Mouse (Mus musculus): ENCODE measurements at regions not wholly inside any gene's neighbourhood (a gene's known extent, or its start where the extent isn't known, plus 50 kb on each side); places are given as distances from the start of the nearest gene placed in this dataset.

DNA sequence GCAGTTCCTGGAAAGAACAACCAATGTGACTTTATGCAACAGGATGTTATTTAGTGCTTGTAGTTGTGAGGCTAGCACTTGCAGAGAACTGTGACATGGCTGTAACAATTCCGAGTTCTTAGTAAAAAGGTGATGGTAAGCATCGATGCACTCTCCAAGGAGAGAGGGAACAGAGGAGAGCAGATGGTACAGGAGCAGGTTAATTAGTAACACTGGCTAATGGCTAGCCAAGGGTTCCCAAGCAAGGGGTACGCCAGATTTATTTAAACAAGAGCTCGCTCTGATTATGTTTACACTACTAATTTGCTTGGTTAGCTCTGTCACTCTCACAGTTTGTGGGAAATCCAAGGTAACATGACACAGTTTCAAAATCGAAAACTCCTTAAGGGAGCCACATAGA lies 278.0 kb upstream of the Nectin3 start:
- Histone ChIP-seq H3K27me3 (ENCODE audit: control insufficient read depth, insufficient read depth, low read length) (no peaks in the 10 kb centered on the region), H3K27ac (replicated peaks; ENCODE audit: low read depth, low read length) (no peak overlapping the region), H3K36me3 (replicated peaks; ENCODE audit: control insufficient read depth, insufficient read depth, low read depth, low read length) (no peaks in the 10 kb centered on the region), H3K4me3 (ENCODE audit: low read depth, low read length) (no peak overlapping the region), H3K4me1 (ENCODE audit: control insufficient read depth, insufficient read depth, low read length) (no peaks in the 10 kb centered on the region), H3K4me2 (ENCODE audit: low read depth, low read length) (no peak overlapping the region), H3K9me3 (replicated peaks; ENCODE audit: control insufficient read depth, low read length) (no peaks in the 10 kb centered on the region), H3K9ac (replicated peaks; ENCODE audit: low read length) (no peak overlapping the region)
- DNase-seq (ENCODE audit: low spot score) (no peak), ATAC-seq (replicated peaks; ENCODE audit: insufficient number of reproducible peaks, low FRiP score, low TSS enrichment, low read depth) (no peak)
- 47% methylated on average over 5 of the region's 5 CpGs for WGBS

DNA sequence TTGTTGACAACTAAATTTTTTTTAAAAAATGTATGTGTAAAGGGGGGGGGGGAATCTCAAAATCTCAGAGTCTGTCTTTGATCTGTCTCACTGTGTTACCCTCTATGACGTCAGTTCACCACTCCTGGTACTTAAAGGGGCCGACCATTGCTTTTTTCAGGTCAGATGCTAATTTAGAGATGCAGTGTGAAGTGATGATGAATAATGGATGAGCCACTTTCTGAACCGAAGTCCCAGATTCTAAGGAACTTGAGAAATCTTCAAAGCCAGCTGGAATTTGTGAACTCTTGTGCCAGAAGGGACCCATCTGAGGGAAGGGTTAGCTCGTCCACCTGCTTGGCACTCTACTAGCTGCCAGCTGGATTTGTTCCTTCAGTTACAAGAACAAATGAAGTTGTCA lies 271.1 kb upstream of the Nectin3 start:
- DNase-seq (ENCODE audit: low spot score) = no peak
- Histone ChIP-seq H3K4me1 (ENCODE audit: control insufficient read depth, insufficient read depth, low read length) (no peaks in the 10 kb centered on the region), H3K4me2 (ENCODE audit: low read depth, low read length) (no peak overlapping the region), H3K9me3 (replicated peaks; ENCODE audit: control insufficient read depth, low read length) (no peaks in the 10 kb centered on the region), H3K9ac (replicated peaks; ENCODE audit: low read length) (no peak overlapping the region), H3K4me3 (ENCODE audit: low read depth, low read length) (no peak overlapping the region), H3K27me3 (ENCODE audit: control insufficient read depth, insufficient read depth, low read length) (no peaks in the 10 kb centered on the region), H3K36me3 (replicated peaks; ENCODE audit: control insufficient read depth, insufficient read depth, low read depth, low read length) (no peaks in the 10 kb centered on the region), H3K27ac (replicated peaks; ENCODE audit: low read depth, low read length) (no peak overlapping the region)
- no peak for ATAC-seq (replicated peaks; ENCODE audit: insufficient number of reproducible peaks, low FRiP score, low TSS enrichment, low read depth)
- WGBS = 64% methylated on average over 4 of the region's 4 CpGs

DNA sequence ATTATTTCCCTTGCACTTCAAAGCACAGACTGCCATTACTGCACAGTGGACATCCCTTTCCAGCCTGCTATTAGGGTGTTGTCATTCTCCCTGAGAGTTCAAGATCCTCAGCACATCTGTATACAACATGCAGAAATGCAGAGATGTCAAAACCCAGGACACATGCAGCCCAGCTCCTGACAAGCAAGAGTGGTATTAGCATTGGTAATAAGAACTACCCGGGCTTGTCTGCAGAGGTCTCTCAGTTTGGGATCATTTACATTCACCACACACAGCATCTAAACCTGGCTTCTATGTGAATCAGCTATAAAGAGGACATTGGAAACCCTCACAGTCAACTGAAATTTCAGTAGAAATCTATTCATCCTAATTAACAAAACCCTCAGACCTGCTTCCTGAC lies 270.1 kb upstream of the Nectin3 start:
- DNase-seq (ENCODE audit: low spot score) (no peak), ATAC-seq (replicated peaks; ENCODE audit: insufficient number of reproducible peaks, low FRiP score, low TSS enrichment, low read depth) (no peak)
- Histone ChIP-seq H3K36me3 (replicated peaks; ENCODE audit: control insufficient read depth, insufficient read depth, low read depth, low read length) (no peaks in the 10 kb centered on the region), H3K9me3 (replicated peaks; ENCODE audit: control insufficient read depth, low read length) (no peaks in the 10 kb centered on the region), H3K9ac (replicated peaks; ENCODE audit: low read length) (no peak overlapping the region), H3K27me3 (ENCODE audit: control insufficient read depth, insufficient read depth, low read length) (no peaks in the 10 kb centered on the region), H3K4me3 (ENCODE audit: low read depth, low read length) (no peak overlapping the region), H3K4me2 (ENCODE audit: low read depth, low read length) (no peak overlapping the region), H3K27ac (replicated peaks; ENCODE audit: low read depth, low read length) (no peak overlapping the region), H3K4me1 (ENCODE audit: control insufficient read depth, insufficient read depth, low read length) (no peaks in the 10 kb centered on the region)
- WGBS = 58% methylated on average over 1 of the region's 1 CpGs

DNA sequence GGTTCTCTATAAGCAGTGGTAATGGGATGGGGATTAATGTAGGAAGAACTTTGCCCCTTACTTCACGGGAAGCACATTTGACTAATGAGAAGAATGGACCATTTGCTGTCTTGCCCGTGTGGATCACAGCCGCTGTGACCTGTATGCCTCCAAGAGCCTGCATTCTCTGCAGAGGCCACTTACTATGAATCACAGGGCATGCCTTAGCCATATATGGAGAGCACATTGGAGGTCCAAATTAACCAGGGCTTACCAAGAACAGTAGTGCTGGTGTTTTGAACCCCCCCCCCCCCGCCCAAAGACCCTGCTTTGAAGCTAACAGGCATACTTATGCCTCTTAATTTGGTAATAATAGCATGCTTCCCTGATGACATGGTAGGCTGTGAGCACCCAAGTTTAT lies 236.8 kb upstream of the Nectin3 start:
- DNase-seq (ENCODE audit: low spot score) = no peak
- Histone ChIP-seq H3K4me2 (ENCODE audit: low read depth, low read length) (no peak overlapping the region), H3K4me3 (ENCODE audit: low read depth, low read length) (no peak overlapping the region), H3K9ac (replicated peaks; ENCODE audit: low read length) (no peak overlapping the region), H3K9me3 (replicated peaks; ENCODE audit: control insufficient read depth, low read length) (no peaks in the 10 kb centered on the region), H3K4me1 (ENCODE audit: control insufficient read depth, insufficient read depth, low read length) (no peaks in the 10 kb centered on the region), H3K27ac (replicated peaks; ENCODE audit: low read depth, low read length) (no peak overlapping the region), H3K27me3 (ENCODE audit: control insufficient read depth, insufficient read depth, low read length) (no peaks in the 10 kb centered on the region), H3K36me3 (replicated peaks; ENCODE audit: control insufficient read depth, insufficient read depth, low read depth, low read length) (no peaks in the 10 kb centered on the region)
- WGBS = 63% methylated on average over 4 of the region's 4 CpGs
- ATAC-seq (replicated peaks; ENCODE audit: insufficient number of reproducible peaks, low FRiP score, low TSS enrichment, low read depth) = no peak

DNA sequence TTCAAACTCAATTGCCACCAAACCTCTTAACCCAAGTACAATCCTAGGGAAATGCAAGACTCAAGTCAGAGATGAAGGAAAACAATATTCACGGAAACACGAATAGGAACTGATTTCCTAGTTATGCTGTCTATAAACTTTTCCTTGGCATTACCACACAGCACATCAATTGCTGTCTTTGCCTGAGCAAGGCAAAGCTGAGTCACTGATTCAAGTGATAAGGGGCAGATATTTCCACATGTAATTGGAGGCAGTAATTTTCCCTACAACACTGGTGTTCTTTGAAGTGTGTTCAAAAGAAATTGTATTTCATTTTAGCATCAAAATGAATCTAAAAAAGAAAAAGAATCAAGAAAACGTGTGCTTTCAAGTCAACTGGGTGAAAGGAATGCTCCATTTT lies 230.1 kb upstream of the Nectin3 start:
- Histone ChIP-seq H3K27me3 (ENCODE audit: control insufficient read depth, insufficient read depth, low read length) (no peaks in the 10 kb centered on the region), H3K4me3 (ENCODE audit: low read depth, low read length) (no peak overlapping the region), H3K27ac (replicated peaks; ENCODE audit: low read depth, low read length) (no peak overlapping the region), H3K36me3 (replicated peaks; ENCODE audit: control insufficient read depth, insufficient read depth, low read depth, low read length) (no peaks in the 10 kb centered on the region), H3K9me3 (replicated peaks; ENCODE audit: control insufficient read depth, low read length) (no peaks in the 10 kb centered on the region), H3K9ac (replicated peaks; ENCODE audit: low read length) (no peak overlapping the region), H3K4me2 (ENCODE audit: low read depth, low read length) (no peak overlapping the region), H3K4me1 (ENCODE audit: control insufficient read depth, insufficient read depth, low read length) (no peaks in the 10 kb centered on the region)
- DNase-seq (ENCODE audit: low spot score) (no peak), ATAC-seq (replicated peaks; ENCODE audit: insufficient number of reproducible peaks, low FRiP score, low TSS enrichment, low read depth) (no peak)
- WGBS = 73% methylated on average over 3 of the region's 3 CpGs

DNA sequence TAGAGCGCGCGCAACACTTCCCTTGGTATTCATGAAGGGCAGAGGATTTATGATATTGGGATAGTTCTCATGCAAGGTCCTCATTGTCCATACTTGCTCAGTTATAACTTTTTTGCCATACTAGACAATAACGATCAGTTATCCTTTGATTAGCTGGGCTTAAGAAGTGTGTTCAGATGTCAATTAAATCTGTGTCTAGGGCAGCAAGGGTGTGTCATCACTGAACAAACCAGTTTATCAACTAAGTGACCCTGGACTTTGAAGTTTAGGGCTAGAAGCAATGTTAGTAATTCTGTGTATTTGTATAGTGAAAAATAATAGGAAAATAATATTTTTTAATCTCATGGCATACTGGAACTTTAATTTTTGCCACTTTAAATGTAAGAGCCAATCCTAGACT lies 225.3 kb upstream of the Nectin3 start:
- DNase-seq (ENCODE audit: low spot score) = no peak
- H3K9me3 ChIP-seq (replicated peaks; ENCODE audit: control insufficient read depth, low read length) = no peaks in the 10 kb centered on the region
- 89% methylated on average over 4 of the region's 4 CpGs for WGBS
- H3K9ac ChIP-seq (replicated peaks; ENCODE audit: low read length) = no peak overlapping the region
- H3K4me2 ChIP-seq (ENCODE audit: low read depth, low read length) = no peak overlapping the region
- H3K27me3 ChIP-seq (ENCODE audit: control insufficient read depth, insufficient read depth, low read length) = no peaks in the 10 kb centered on the region
- ATAC-seq (replicated peaks; ENCODE audit: insufficient number of reproducible peaks, low FRiP score, low TSS enrichment, low read depth) = no peak
- H3K27ac ChIP-seq (replicated peaks; ENCODE audit: low read depth, low read length) = no peak overlapping the region
- H3K4me3 ChIP-seq (ENCODE audit: low read depth, low read length) = no peak overlapping the region
- no peaks in the 10 kb centered on the region for H3K36me3 ChIP-seq (replicated peaks; ENCODE audit: control insufficient read depth, insufficient read depth, low read depth, low read length)
- no peaks in the 10 kb centered on the region for H3K4me1 ChIP-seq (ENCODE audit: control insufficient read depth, insufficient read depth, low read length)

DNA sequence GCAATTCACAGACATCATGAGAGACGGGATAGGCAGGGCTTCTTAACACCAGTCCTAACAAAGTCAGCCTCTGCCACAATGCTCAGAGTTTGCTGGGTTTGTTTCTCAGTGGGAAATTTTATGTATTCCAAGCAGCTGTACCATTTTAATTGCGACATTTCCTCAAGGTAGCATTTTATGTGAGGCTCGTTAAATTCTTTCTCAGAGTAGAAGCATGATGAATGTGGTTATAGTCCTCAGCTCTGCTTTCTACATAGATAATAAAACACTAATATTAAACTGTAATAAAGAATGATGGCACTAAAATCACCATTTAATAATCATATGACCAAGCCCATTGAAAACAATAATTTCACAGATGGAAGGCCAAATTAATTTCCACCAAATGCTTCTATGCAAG lies 181.5 kb upstream of the Nectin3 start:
- H3K9ac ChIP-seq (replicated peaks; ENCODE audit: low read length) = no peak overlapping the region
- H3K4me1 ChIP-seq (ENCODE audit: control insufficient read depth, insufficient read depth, low read length) = no peaks in the 10 kb centered on the region
- no peak overlapping the region for H3K27ac ChIP-seq (replicated peaks; ENCODE audit: low read depth, low read length)
- no peak overlapping the region for H3K4me3 ChIP-seq (ENCODE audit: low read depth, low read length)
- no peaks in the 10 kb centered on the region for H3K36me3 ChIP-seq (replicated peaks; ENCODE audit: control insufficient read depth, insufficient read depth, low read depth, low read length)
- H3K27me3 ChIP-seq (ENCODE audit: control insufficient read depth, insufficient read depth, low read length) = no peaks in the 10 kb centered on the region
- H3K9me3 ChIP-seq (replicated peaks; ENCODE audit: control insufficient read depth, low read length) = no peaks in the 10 kb centered on the region
- DNase-seq (ENCODE audit: low spot score) (no peak), ATAC-seq (replicated peaks; ENCODE audit: insufficient number of reproducible peaks, low FRiP score, low TSS enrichment, low read depth) (no peak)
- 83% methylated on average over 3 of the region's 3 CpGs for WGBS
- no peak overlapping the region for H3K4me2 ChIP-seq (ENCODE audit: low read depth, low read length)

DNA sequence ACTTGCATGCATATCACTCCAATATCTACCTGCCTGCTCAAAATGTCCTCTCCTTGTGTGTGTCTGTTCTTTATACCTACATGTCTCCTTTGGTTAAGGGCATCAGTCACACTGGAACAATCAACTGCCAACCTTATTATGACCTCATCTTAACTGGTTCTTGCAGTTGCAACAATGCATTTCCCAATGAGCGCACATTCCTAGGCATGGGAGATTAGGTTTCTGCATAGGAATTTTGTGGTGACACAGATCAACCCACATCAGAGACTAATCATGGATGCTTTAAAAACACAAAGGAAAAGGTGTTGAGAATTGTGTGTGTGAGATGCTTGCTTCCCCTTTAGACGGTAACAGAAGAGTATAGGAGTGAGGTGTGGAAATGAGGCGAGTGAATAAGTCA lies 171.3 kb upstream of the Nectin3 start:
- 73% methylated on average over 3 of the region's 3 CpGs for WGBS
- Histone ChIP-seq H3K9me3 (replicated peaks; ENCODE audit: control insufficient read depth, low read length) (no peaks in the 10 kb centered on the region), H3K36me3 (replicated peaks; ENCODE audit: control insufficient read depth, insufficient read depth, low read depth, low read length) (no peaks in the 10 kb centered on the region), H3K4me3 (ENCODE audit: low read depth, low read length) (no peak overlapping the region), H3K9ac (replicated peaks; ENCODE audit: low read length) (no peak overlapping the region), H3K27ac (replicated peaks; ENCODE audit: low read depth, low read length) (no peak overlapping the region), H3K4me1 (ENCODE audit: control insufficient read depth, insufficient read depth, low read length) (no peaks in the 10 kb centered on the region), H3K4me2 (ENCODE audit: low read depth, low read length) (no peak overlapping the region), H3K27me3 (ENCODE audit: control insufficient read depth, insufficient read depth, low read length) (no peaks in the 10 kb centered on the region)
- ATAC-seq (replicated peaks; ENCODE audit: insufficient number of reproducible peaks, low FRiP score, low TSS enrichment, low read depth) (no peak), DNase-seq (ENCODE audit: low spot score) (no peak)

DNA sequence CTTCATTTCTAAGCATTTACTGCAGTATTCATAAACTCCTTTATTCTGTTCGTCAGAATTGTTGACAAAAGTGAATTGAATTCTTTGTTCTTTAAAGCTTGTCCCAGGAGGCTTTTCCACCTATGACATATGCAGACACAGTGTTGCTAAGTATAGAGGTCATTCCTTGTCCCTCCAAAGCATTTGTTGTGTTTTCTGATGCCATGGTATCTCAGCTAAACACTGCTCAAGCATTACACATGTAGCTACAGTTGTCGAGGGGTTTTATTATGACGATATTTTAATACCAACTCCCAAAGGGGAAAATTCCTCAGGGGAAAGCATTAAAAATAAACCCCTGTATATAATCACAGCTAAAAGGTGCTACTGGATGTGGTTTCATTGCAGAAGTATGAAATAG lies 167.2 kb upstream of the Nectin3 start:
- Histone ChIP-seq H3K27ac (replicated peaks; ENCODE audit: low read depth, low read length) (no peak overlapping the region), H3K4me2 (ENCODE audit: low read depth, low read length) (no peak overlapping the region), H3K27me3 (ENCODE audit: control insufficient read depth, insufficient read depth, low read length) (no peaks in the 10 kb centered on the region), H3K4me3 (ENCODE audit: low read depth, low read length) (no peak overlapping the region), H3K9me3 (replicated peaks; ENCODE audit: control insufficient read depth, low read length) (no peaks in the 10 kb centered on the region), H3K36me3 (replicated peaks; ENCODE audit: control insufficient read depth, insufficient read depth, low read depth, low read length) (no peaks in the 10 kb centered on the region), H3K9ac (replicated peaks; ENCODE audit: low read length) (no peak overlapping the region), H3K4me1 (ENCODE audit: control insufficient read depth, insufficient read depth, low read length) (no peaks in the 10 kb centered on the region)
- DNase-seq (ENCODE audit: low spot score) (no peak), ATAC-seq (replicated peaks; ENCODE audit: insufficient number of reproducible peaks, low FRiP score, low TSS enrichment, low read depth) (no peak)
- 74% methylated on average over 3 of the region's 3 CpGs for WGBS

Data from embryonic facial prominence, embryonic 11.5 days (tissue).